Mouse (Mus musculus) gastrocnemius, adult 2 months (tissue): ENCODE measurements around the gene Vmn1r24. TPM values are rescaled to one million over a fixed set of nuclear protein-coding genes. Genes with fewer than 3 reads are reported as not detected.
"Not testable (repeated sequence)": the region's sequence is repeated elsewhere in the genome, so short reads cannot be mapped to it uniquely, and the experiment has no call there.

Experiments used
- DNase-seq: peaks from one replicate; pipeline ENCODE4 v3.0.0; 2022
- H3K27ac ChIP-seq: fragments of 200-600 bp; 2 replicates; pipeline ENCODE4 v1.8.1; 2022; ENCODE audit warnings: mild to moderate bottlenecking
- H3K4me3 ChIP-seq: fragments of 200-600 bp; 2 replicates; pipeline ENCODE4 v1.8.1; 2022; ENCODE audit warnings: mild to moderate bottlenecking, moderate library complexity
- CTCF ChIP-seq: fragments of 200-600 bp; IDR thresholded peaks from 2 replicates; pipeline ENCODE4 v1.8.1; 2022; ENCODE audit warnings: antibody characterized with exemption, mild to moderate bottlenecking, moderate library complexity
- intact Hi-C: fragments of 180-260 bp; cut with DNase I; formaldehyde crosslinking; loops from one replicate; pipeline ENCODE4 v1.15.1; 2025
- long read RNA-seq, 2 experiments: library from polyadenylated mRNA; stranded (forward); transcript quantifications; one replicate each; pipeline ENCODE4 v2.0.0; 2021
- total RNA-seq, 2 experiments: library from RNA; stranded (reverse); gene quantifications; 2 replicates each; pipeline ENCODE4 v1.2.3; 2021

The Vmn1r24 gene
- total RNA-seq: not detected
- long read RNA-seq, experiment 1: 0 reads
- long read RNA-seq, experiment 2: 0 reads

GRCm38 (mm10) chr6:57961403-57961802 is at the start of gene Vmn1r24:
TSS of gene Vmn1r24 (minus strand) at chr6:57961503.
- H3K4me3 ChIP-seq, H3K27ac ChIP-seq, intact Hi-C loops, DNase-seq: not testable (repeated sequence)

GRCm38 (mm10) chr6:57980710-57981109 is 19.4 kb upstream of the Vmn1r24 start, which contains the start of gene Vmn1r25:
TSS of gene Vmn1r25 (minus strand) at chr6:57980810.
- H3K4me3 ChIP-seq: no peak within 1 kb of the TSS
- no peak within 1 kb of the TSS for H3K27ac ChIP-seq
- TF ChIP-seq CTCF: no peak
- DNase-seq: no peak
- intact Hi-C loops: no loop called here

- intact Hi-C loops: no loop called here
- Histone ChIP-seq H3K4me3 (no peak within 1 kb of the TSS), H3K27ac (no peak within 1 kb of the TSS)
- TF ChIP-seq CTCF: no peak
- DNase-seq: no peak
These were observed 34.6 kb downstream of the Vmn1r24 start, which contains the start of gene Vmn1r23 for GRCm38 (mm10) chr6:57926738-57927137. TSS of gene Vmn1r23 (minus strand) at chr6:57926838.

- no peak for DNase-seq
- no peak within 1 kb of the TSS for H3K4me3 ChIP-seq
- TF ChIP-seq CTCF: no peak
- intact Hi-C loops: no loop called here
- H3K27ac ChIP-seq: no peak within 1 kb of the TSS
These were observed 53.4 kb downstream of the Vmn1r24 start, which contains the start of gene Vmn1r22 for GRCm38 (mm10) chr6:57907928-57908327. TSS of gene Vmn1r22 (minus strand) at chr6:57908028.

Other genes starting within 250 kb of the Vmn1r24 start
- 1 to 10 TPM; 3.2 to 5.6 TPM for gene Vopp1, start 136.3 kb downstream of the Vmn1r24 start, total RNA-seq
- not detected for gene Vmn1r21, start 111.2 kb downstream of the Vmn1r24 start, total RNA-seq
- gene Vmn1r22, start 53.5 kb downstream of the Vmn1r24 start, total RNA-seq: not detected
- not detected for gene Vmn1r23, start 34.7 kb downstream of the Vmn1r24 start, total RNA-seq
- not detected for gene Vmn1r25, start 19.3 kb upstream of the Vmn1r24 start, total RNA-seq
- gene Vmn1r26, start 53.7 kb upstream of the Vmn1r24 start, total RNA-seq: not detected